Comparison of ENCODE assay signal across 28 mouse cellular contexts in the genomic region with DNA sequence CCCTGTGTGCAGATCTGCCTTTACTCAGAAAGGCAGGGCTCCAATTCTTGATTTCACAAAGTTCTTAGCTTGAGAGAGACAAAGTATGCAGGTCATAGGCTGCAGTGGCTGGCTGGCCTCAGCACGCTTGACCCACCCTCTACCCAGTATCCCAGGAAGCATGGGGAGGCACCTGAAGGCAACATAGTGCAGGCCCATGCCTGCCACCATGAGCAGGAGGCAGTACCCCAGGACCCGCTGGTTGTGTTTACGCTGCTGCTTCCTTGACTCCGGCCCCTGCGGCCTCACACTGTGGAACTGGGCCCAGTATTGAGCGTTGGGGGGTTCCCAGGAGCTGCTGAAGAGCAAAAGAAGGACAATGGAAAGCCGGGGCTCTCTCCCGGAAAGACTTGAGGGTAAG. TPM values are rescaled to one million over a fixed set of nuclear protein-coding genes. Genes with fewer than 3 reads are reported as not detected.
DNase-seq lines count a peak whose midpoint lies in the region; ATAC-seq and TF ChIP-seq lines count a peak whose summit lies in the region.
"Had no signal": no experiment of that assay in that cellular context is flagged by ENCODE, and none has a peak within 500 bp of the region (broad histone marks: within the 10 kb centered on the region; RNA-seq: fewer than 3 reads in every experiment).

No protein-coding gene starts in this region.

- WGBS in forebrain, embryonic 10.5 days, result 86% methylated on average over 8 of the region's 8 CpGs
- WGBS in forebrain, embryonic 11.5 days, result 83% methylated on average over 8 of the region's 8 CpGs
- 73% methylated on average over 8 of the region's 8 CpGs for WGBS in lung, embryonic 15.5 days

- no peak overlapping the region for H3K4me2 ChIP-seq in forebrain, embryonic 11.5 days (ENCODE audit: low read depth, low read length, severe bottlenecking)
- no peak overlapping the region for H3K4me2 ChIP-seq in lung, embryonic 15.5 days
- H3K4me2 ChIP-seq: embryonic facial prominence, embryonic 15.5 days; hindbrain, embryonic 12.5 days; limb, embryonic 15.5 days; liver, embryonic 13.5 days; neural tube, embryonic 15.5 days; stomach, embryonic 15.5 days had no signal

- no peaks in the 10 kb centered on the region for H3K9me3 ChIP-seq in forebrain, embryonic 10.5 days
- H3K9me3 ChIP-seq in forebrain, embryonic 11.5 days (ENCODE audit: control insufficient read depth, low read length), result no peaks in the 10 kb centered on the region
- no peaks in the 10 kb centered on the region for H3K9me3 ChIP-seq in lung, embryonic 15.5 days
- no peaks in the 10 kb centered on the region for H3K9me3 ChIP-seq in E14TG2a.4 (ENCODE audit: low read length)
- H3K9me3 ChIP-seq: embryonic facial prominence, embryonic 15.5 days; heart, embryonic 10.5 days; hindbrain, embryonic 12.5 days; limb, embryonic 10.5 days; limb, embryonic 15.5 days; liver, embryonic 13.5 days; neural tube, embryonic 15.5 days; stomach, embryonic 15.5 days had no signal

- no peak overlapping the region for H3K27ac ChIP-seq in forebrain, embryonic 10.5 days
- no peak overlapping the region for H3K27ac ChIP-seq in forebrain, embryonic 11.5 days (ENCODE audit: low read depth, low read length)
- peak overlapping the region; percentile 6; the same call in 1 of the 2 replicates for H3K27ac ChIP-seq in lung, embryonic 15.5 days
- H3K27ac ChIP-seq: embryonic facial prominence, embryonic 15.5 days; heart, embryonic 10.5 days; hindbrain, embryonic 12.5 days; hindbrain, postnatal 0 days; limb, embryonic 10.5 days; limb, embryonic 15.5 days; liver, embryonic 13.5 days; neural tube, embryonic 15.5 days; stomach, embryonic 15.5 days had no signal

- TF ChIP-seq CTCF in E14TG2a.4 (conservative IDR thresholded peaks at IDR 0.05; ENCODE audit: low read length), result no peak

- H3K4me3 ChIP-seq in forebrain, embryonic 10.5 days, result 0 out of 2 replicates have a peak overlapping the region, but pooled peaks have one; percentile 4
- H3K4me3 ChIP-seq in forebrain, embryonic 11.5 days (ENCODE audit: low read depth, low read length), result no peak overlapping the region
- no peak overlapping the region for H3K4me3 ChIP-seq in lung, embryonic 15.5 days
- H3K4me3 ChIP-seq in E14TG2a.4 (replicated peaks; ENCODE audit: low read length), result peak overlapping the region; percentile 32; the same call in 1 of the 2 replicates
- H3K4me3 ChIP-seq: embryonic facial prominence, embryonic 15.5 days; heart, embryonic 10.5 days; hindbrain, embryonic 12.5 days; limb, embryonic 10.5 days; limb, embryonic 15.5 days; liver, embryonic 13.5 days; neural tube, embryonic 15.5 days; stomach, embryonic 15.5 days had no signal

- ATAC-seq in forebrain, embryonic 11.5 days (replicated peaks; ENCODE audit: low FRiP score), result no peak
- no peak for ATAC-seq in lung, embryonic 15.5 days (ENCODE audit: borderline replicate concordance, extremely low read depth, low FRiP score, low TSS enrichment)
- ATAC-seq: forebrain, embryonic 14.5 days; hindbrain, postnatal 0 days; intestine, postnatal 0 days; Patski had no signal

- H3K27me3 ChIP-seq in forebrain, embryonic 10.5 days (ENCODE audit: poor library complexity, severe bottlenecking), result 0 out of 2 replicates have a peak, but pooled peaks cover 3% of the 10 kb centered on the region
- H3K27me3 ChIP-seq in forebrain, embryonic 11.5 days (ENCODE audit: control insufficient read depth, insufficient read depth, low read length), result no peaks in the 10 kb centered on the region
- H3K27me3 ChIP-seq in lung, embryonic 15.5 days, result no peaks in the 10 kb centered on the region
- H3K27me3 ChIP-seq in E14TG2a.4 (ENCODE audit: insufficient read depth, low read length), result no peaks in the 10 kb centered on the region
- H3K27me3 ChIP-seq: embryonic facial prominence, embryonic 15.5 days; hindbrain, embryonic 12.5 days; limb, embryonic 15.5 days; liver, embryonic 13.5 days; neural tube, embryonic 15.5 days; Patski; stomach, embryonic 15.5 days had no signal

- peaks cover 66% of the 10 kb centered on the region for H3K4me1 ChIP-seq in forebrain, embryonic 10.5 days
- H3K4me1 ChIP-seq in forebrain, embryonic 11.5 days (replicated peaks; ENCODE audit: control insufficient read depth, insufficient read depth, low read length), result peaks cover 16% of the 10 kb centered on the region
- peaks cover 35% of the 10 kb centered on the region for H3K4me1 ChIP-seq in lung, embryonic 15.5 days
- H3K4me1 ChIP-seq in E14TG2a.4 (replicated peaks; ENCODE audit: low read depth, low read length), result peaks cover 82% of the 10 kb centered on the region

- intact Hi-C loops in left cerebral cortex, postnatal 4 days (cut with DNase I), result no loop called here

- H3K36me3 ChIP-seq in forebrain, embryonic 10.5 days (replicated peaks), result peaks cover 18% of the 10 kb centered on the region
- H3K36me3 ChIP-seq in forebrain, embryonic 11.5 days (ENCODE audit: control insufficient read depth, insufficient read depth, low read length), result peaks cover 3% of the 10 kb centered on the region; the same call in 1 of the 2 replicates
- H3K36me3 ChIP-seq in lung, embryonic 15.5 days, result peaks cover 9% of the 10 kb centered on the region
- peaks cover 29% of the 10 kb centered on the region for H3K36me3 ChIP-seq in E14TG2a.4 (ENCODE audit: insufficient read depth, low read length)

- no peak overlapping the region for H3K9ac ChIP-seq in forebrain, embryonic 11.5 days (ENCODE audit: low read length)
- H3K9ac ChIP-seq in lung, embryonic 15.5 days, result no peak overlapping the region
- H3K9ac ChIP-seq: embryonic facial prominence, embryonic 15.5 days; hindbrain, embryonic 12.5 days; limb, embryonic 15.5 days; liver, embryonic 13.5 days; neural tube, embryonic 15.5 days; stomach, embryonic 15.5 days had no signal

- DNase-seq in adrenal gland, adult 2 months, result peak; percentile 9
- DNase-seq in adrenal gland, postnatal 36 days, result no peak
- DNase-seq in forebrain, embryonic 10.5 days (ENCODE audit: extremely low spot score, low spot score), result no peak
- no peak for DNase-seq in forebrain, embryonic 11.5 days (ENCODE audit: low spot score)
- DNase-seq in lung, postnatal 25 days (ENCODE audit: low spot score), result no peak
- no peak for DNase-seq in left cerebral cortex, postnatal 4 days
- DNase-seq: adrenal gland, postnatal 10 days; gastrocnemius, postnatal 14 days; heart, postnatal 36 days; kidney, postnatal 4 days; liver, embryonic 13.5 days; lung, postnatal 10 days; midbrain, embryonic 14.5 days; right cerebral cortex, postnatal 25 days had no signal

RNA-seq across cellular contexts. Expression of a gene that starts 1.8 kb away (rescaled TPM):
- total RNA-seq in adrenal gland, adult 2 months (2021), result 100 to 1,000 TPM; 109 to 131 TPM
- polyA plus RNA-seq in adrenal gland, adult 2 months (2012; rRNA removed), result 149 and 263 TPM in 2 replicates
- total RNA-seq in adrenal gland, postnatal 36 days (2021), result 10 to 100 TPM; 92.0 to 95.7 TPM
- polyA plus RNA-seq in forebrain, embryonic 10.5 days (2016; fragmentation: Nextera tagmentation; extraction: Ambion mirVana), result 31.0 and 32.9 TPM in 2 replicates
- polyA plus RNA-seq in forebrain, embryonic 11.5 days (2014; fragmentation: Nextera tagmentation; extraction: Ambion mirVana), result 29.5 and 32.7 TPM in 2 replicates
- 42.9 and 48.7 TPM in 2 replicates for polyA plus RNA-seq in lung, embryonic 15.5 days (2015; fragmentation: Nextera tagmentation; extraction: Ambion mirVana)
- 10 to 100 TPM; 74.4 to 80.7 TPM for total RNA-seq in left cerebral cortex, postnatal 4 days (2021)

RNA-seq across cellular contexts. Expression of a gene that starts 3.1 kb away (rescaled TPM):
- total RNA-seq in adrenal gland, adult 2 months (2021), result 10 to 100 TPM; 42.6 to 50.7 TPM
- polyA plus RNA-seq in adrenal gland, adult 2 months (2012; rRNA removed), result 43.0 and 47.5 TPM in 2 replicates
- total RNA-seq in adrenal gland, postnatal 36 days (2021), result 10 to 100 TPM; 38.5 to 46.1 TPM
- polyA plus RNA-seq in forebrain, embryonic 10.5 days (2016; fragmentation: Nextera tagmentation; extraction: Ambion mirVana), result 19.5 and 19.7 TPM in 2 replicates
- 14.5 and 18.8 TPM in 2 replicates for polyA plus RNA-seq in forebrain, embryonic 11.5 days (2014; fragmentation: Nextera tagmentation; extraction: Ambion mirVana)
- 23.5 and 23.9 TPM in 2 replicates for polyA plus RNA-seq in lung, embryonic 15.5 days (2015; fragmentation: Nextera tagmentation; extraction: Ambion mirVana)
- total RNA-seq in left cerebral cortex, postnatal 4 days (2021), result 10 to 100 TPM; 14.0 to 17.7 TPM

RNA-seq across cellular contexts. Expression of a gene that starts 6.7 kb away (rescaled TPM):
- 10 to 100 TPM; 28.3 to 40.7 TPM for total RNA-seq in adrenal gland, adult 2 months (2021)
- polyA plus RNA-seq in adrenal gland, adult 2 months (2012; rRNA removed), result 122 and 130 TPM in 2 replicates
- total RNA-seq in adrenal gland, postnatal 36 days (2021), result 10 to 100 TPM; 39.0 to 42.4 TPM
- 18.4 TPM in 2 replicates for polyA plus RNA-seq in forebrain, embryonic 10.5 days (2016; fragmentation: Nextera tagmentation; extraction: Ambion mirVana)
- 13.5 and 14.6 TPM in 2 replicates for polyA plus RNA-seq in forebrain, embryonic 11.5 days (2014; fragmentation: Nextera tagmentation; extraction: Ambion mirVana)
- polyA plus RNA-seq in lung, embryonic 15.5 days (2015; fragmentation: Nextera tagmentation; extraction: Ambion mirVana), result 23.6 and 24.0 TPM in 2 replicates
- 10 to 100 TPM in 1 of 2 experiments, 1 to 10 TPM in 1; 8.9 to 11.5 TPM for total RNA-seq in left cerebral cortex, postnatal 4 days (2021)

RNA-seq across cellular contexts. Expression of a gene that starts 6.7 kb away (rescaled TPM):
- 10 to 100 TPM; 11.5 to 16.3 TPM for total RNA-seq in adrenal gland, adult 2 months (2021)
- polyA plus RNA-seq in adrenal gland, adult 2 months (2012; rRNA removed), result 18.1 and 20.3 TPM in 2 replicates
- 10 to 100 TPM in 1 of 2 experiments, 1 to 10 TPM in 1; 8.2 to 16.8 TPM for total RNA-seq in adrenal gland, postnatal 36 days (2021)
- polyA plus RNA-seq in forebrain, embryonic 10.5 days (2016; fragmentation: Nextera tagmentation; extraction: Ambion mirVana), result 10.0 and 10.4 TPM in 2 replicates
- 12.8 and 14.9 TPM in 2 replicates for polyA plus RNA-seq in forebrain, embryonic 11.5 days (2014; fragmentation: Nextera tagmentation; extraction: Ambion mirVana)
- polyA plus RNA-seq in lung, embryonic 15.5 days (2015; fragmentation: Nextera tagmentation; extraction: Ambion mirVana), result 9.7 and 11.2 TPM in 2 replicates
- total RNA-seq in left cerebral cortex, postnatal 4 days (2021), result 10 to 100 TPM; 17.6 to 21.4 TPM
- total RNA-seq: common myeloid progenitor, adult 5-6 weeks had no signal

RNA-seq across cellular contexts. Expression of a gene that starts 8.9 kb away (rescaled TPM):
- total RNA-seq in adrenal gland, adult 2 months (2021), result 100 to 1,000 TPM; 110 to 119 TPM
- polyA plus RNA-seq in adrenal gland, adult 2 months (2012; rRNA removed), result 31.3 and 35.4 TPM in 2 replicates
- 100 to 1,000 TPM in 1 of 2 experiments, 10 to 100 TPM in 1; 93.3 to 103 TPM for total RNA-seq in adrenal gland, postnatal 36 days (2021)
- polyA plus RNA-seq in forebrain, embryonic 10.5 days (2016; fragmentation: Nextera tagmentation; extraction: Ambion mirVana), result 106 TPM in 2 replicates
- 65.4 and 80.7 TPM in 2 replicates for polyA plus RNA-seq in forebrain, embryonic 11.5 days (2014; fragmentation: Nextera tagmentation; extraction: Ambion mirVana)
- 121 and 126 TPM in 2 replicates for polyA plus RNA-seq in lung, embryonic 15.5 days (2015; fragmentation: Nextera tagmentation; extraction: Ambion mirVana)
- total RNA-seq in left cerebral cortex, postnatal 4 days (2021), result 10 to 100 TPM; 43.7 to 44.4 TPM

Comparison
In these comparisons a context has a peak if more than half of its experiments do, and no peak if none do; other contexts are left out.
1. H3K4me3 ChIP-seq: peak in forebrain, embryonic 10.5 days (single experiment) and E14TG2a.4 (single experiment); none in forebrain, embryonic 11.5 days (single experiment) and lung, embryonic 15.5 days (single experiment).